ENCODE assay signal across 18 mouse cellular contexts in the genomic region with DNA sequence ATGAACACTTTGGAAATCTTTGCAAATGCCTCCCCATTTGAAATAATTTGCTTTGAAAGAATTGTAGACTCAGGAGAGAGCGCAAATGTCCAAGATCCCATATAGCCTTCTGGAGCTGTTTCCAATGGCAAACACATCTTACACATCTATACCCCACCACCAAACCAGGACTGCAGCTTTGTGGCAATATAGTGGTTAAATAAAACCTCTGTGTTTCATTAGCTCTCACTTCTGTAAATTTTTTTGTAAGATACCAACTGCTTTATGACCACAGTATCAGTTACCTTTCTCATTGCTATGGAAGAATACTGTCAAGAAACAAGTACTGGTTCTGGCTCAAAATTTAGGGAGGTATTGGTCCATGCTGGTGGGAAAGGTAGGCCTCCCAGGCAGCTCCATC. TPM values are rescaled to one million over a fixed set of nuclear protein-coding genes. Genes with fewer than 3 reads are reported as not detected.
"Had no signal": no experiment of that assay in that cellular context is flagged by ENCODE, and none has a peak within 500 bp of the region (broad histone marks: within the 10 kb centered on the region; RNA-seq: fewer than 3 reads in every experiment).

No protein-coding gene starts in this region.

- ATAC-seq: liver, embryonic 12.5 days; liver, postnatal 0 days; lung, postnatal 0 days; midbrain, embryonic 13.5 days; midbrain, embryonic 15.5 days; midbrain, embryonic 16.5 days had no signal

- DNase-seq: liver; liver, embryonic 13.5 days; liver, postnatal 0 days; lung, adult 18-20 months; lung, adult 2 months; lung, embryonic 14.5 days; lung, postnatal 10 days; lung, postnatal 14 days; lung, postnatal 36 days; lung, postnatal 4 days; midbrain, embryonic 14.5 days had no signal

RNA-seq across cellular contexts. Expression of a gene that starts 1.0 kb away (rescaled TPM):
- total RNA-seq: megakaryocyte-erythroid progenitor cell, adult 5-6 weeks; monocyte, adult 5-6 weeks had no signal
